Mouse (Mus musculus) myocyte (in vitro differentiated cells): ENCODE results near the gene Comtd1. TPM values are rescaled to one million over a fixed set of nuclear protein-coding genes. Genes with fewer than 3 reads are reported as not detected.

ENCODE experiments used
- H3K27me3 ChIP-seq: one replicate; pipeline ENCODE4 v1.6.1; 2011; ENCODE audit not compliant: control insufficient read depth, insufficient read depth, insufficient read length
- H3K36me3 ChIP-seq: one replicate; pipeline ENCODE4 v1.6.1; 2011; ENCODE audit not compliant: control insufficient read depth, insufficient read depth
- H3K4me2 ChIP-seq: one replicate; pipeline ENCODE4 v1.6.1; 2011; ENCODE audit warnings: low read depth, control low read depth
- H3K4me3 ChIP-seq: one replicate; pipeline ENCODE4 v1.5.1; 2011; ENCODE audit warnings: mild to moderate bottlenecking, control low read depth, moderate library complexity
- H3K79me2 ChIP-seq: one replicate; pipeline ENCODE4 v1.6.1; 2011; ENCODE audit not compliant: control insufficient read depth, insufficient read depth
- H3ac ChIP-seq: one replicate; pipeline ENCODE4 v1.6.1; 2011; ENCODE audit not compliant: control insufficient read depth, insufficient read length
- CEBPB ChIP-seq: IDR thresholded peaks from 2 replicates; pipeline ENCODE4 v1.6.1; 2011; ENCODE audit warnings: mild to moderate bottlenecking, moderate library complexity; ENCODE audit not compliant: poor library complexity, insufficient read depth, severe bottlenecking
- E2F4 ChIP-seq: IDR thresholded peaks from one replicate; pipeline ENCODE4 v1.6.1; 2011; ENCODE audit warnings: mild to moderate bottlenecking, control low read depth, moderate library complexity; ENCODE audit not compliant: insufficient read depth
- MAX ChIP-seq: IDR thresholded peaks from one replicate; pipeline ENCODE4 v1.6.1; 2011; ENCODE audit warnings: low read depth, mild to moderate bottlenecking, control low read depth
- MYOD1 ChIP-seq, 3 experiments: IDR thresholded peaks; one replicate each; pipeline ENCODE4 v1.6.1; 2011; ENCODE audit warnings: control low read depth in 2 of 3, low read depth in 2 of 3, mild to moderate bottlenecking in 2 of 3, moderate library complexity in 1 of 3; ENCODE audit not compliant: insufficient read length in 2 of 3, control insufficient read depth in 1 of 3
- MYOG ChIP-seq, 3 experiments: IDR thresholded peaks; one replicate each; pipeline ENCODE4 v1.6.1; 2011; ENCODE audit warnings: control low read depth in 2 of 3, low read depth in 2 of 3, mild to moderate bottlenecking in 2 of 3; ENCODE audit not compliant: insufficient read length in 2 of 3, control insufficient read depth in 1 of 3, insufficient read depth in 1 of 3
- POLR2A ChIP-seq: IDR thresholded peaks from one replicate; pipeline ENCODE4 v1.6.1; 2011; ENCODE audit warnings: low read depth, mild to moderate bottlenecking, control low read depth, moderate library complexity; ENCODE audit not compliant: insufficient read length
- POLR2AphosphoS2 ChIP-seq: IDR thresholded peaks from one replicate; pipeline ENCODE4 v1.6.1; 2011; ENCODE audit warnings: low read depth, control low read depth; ENCODE audit not compliant: insufficient read length
- REST ChIP-seq: IDR thresholded peaks from one replicate; pipeline ENCODE4 v1.6.1; 2011; ENCODE audit warnings: mild to moderate bottlenecking, control low read depth, moderate library complexity; ENCODE audit not compliant: insufficient read depth, insufficient read length
- SRF ChIP-seq: IDR thresholded peaks from one replicate; pipeline ENCODE4 v1.6.1; 2011; ENCODE audit warnings: low read depth; ENCODE audit not compliant: control insufficient read depth, insufficient read length
- TCF12 ChIP-seq: IDR thresholded peaks from one replicate; pipeline ENCODE4 v1.6.1; 2011; ENCODE audit warnings: mild to moderate bottlenecking, control low read depth; ENCODE audit not compliant: poor library complexity, insufficient read depth, severe bottlenecking
- TCF3 ChIP-seq: IDR thresholded peaks from one replicate; pipeline ENCODE4 v1.6.1; 2011; ENCODE audit warnings: low read depth, control low read depth; ENCODE audit not compliant: insufficient read length
- USF1 ChIP-seq: IDR thresholded peaks from one replicate; pipeline ENCODE4 v1.6.1; 2011; ENCODE audit warnings: low read depth, mild to moderate bottlenecking, control low read depth, moderate library complexity
- polyA plus RNA-seq: library from polyadenylated mRNA; unstranded; fragments of >200 nt; fragmentation: generic; extraction: Trizol; gene quantifications from one replicate; pipeline ENCODE4 v1.2.1, GENCODE M21; 2012; ENCODE audit warnings: missing spikeins

Gene Comtd1
- polyA plus RNA-seq, 1 experiment: 47.1 TPM

DNA sequence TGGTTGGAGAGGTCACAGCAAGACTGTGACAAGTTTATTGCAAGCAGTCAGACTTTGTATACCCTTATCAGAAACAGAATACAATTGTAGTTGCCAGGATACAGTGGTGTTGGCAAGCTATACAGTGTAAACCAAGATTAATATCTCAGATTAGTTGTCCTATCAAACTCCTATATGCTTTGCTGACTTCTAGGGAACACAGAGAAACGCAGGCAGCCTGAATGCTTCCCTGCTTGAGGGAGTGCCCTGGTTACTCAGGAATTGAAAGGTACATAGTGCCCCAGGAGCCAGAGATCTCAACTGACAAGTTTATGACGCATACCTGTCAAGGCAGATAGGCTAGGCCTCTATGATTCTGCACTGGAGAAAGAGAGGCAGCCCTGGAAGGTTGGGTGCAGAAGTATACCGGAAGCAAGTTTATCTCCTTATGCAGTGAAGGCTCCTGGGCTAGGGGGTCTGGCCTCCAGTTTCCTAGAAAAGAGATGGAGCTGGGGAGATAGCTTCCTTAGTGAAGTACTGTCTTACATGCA lies 42.1 kb downstream of the Comtd1 start:
- Histone ChIP-seq H3K4me3 (no peak overlapping the region), H3ac (no peak overlapping the region), H3K27me3 (no peaks in the 10 kb centered on the region), H3K36me3 (no peaks in the 10 kb centered on the region), H3K79me2 (no peaks in the 10 kb centered on the region), H3K4me2 (no peak overlapping the region)
- TF ChIP-seq CEBPB (no peak), SRF (no peak), E2F4 (no peak), POLR2A (no peak), REST (no peak), POLR2AphosphoS2 (no peak), MYOG (IDR thresholded peaks at IDR 0.05; ENCODE audit: control insufficient read depth in 1 of 3, insufficient read depth in 1 of 3, insufficient read length in 2 of 3, low read depth in 2 of 3) (no peak), USF1 (no peak), MYOD1 (IDR thresholded peaks at IDR 0.05; ENCODE audit: control insufficient read depth in 1 of 3, insufficient read length in 2 of 3, low read depth in 2 of 3) (no peak), TCF3 (no peak), TCF12 (no peak)

DNA sequence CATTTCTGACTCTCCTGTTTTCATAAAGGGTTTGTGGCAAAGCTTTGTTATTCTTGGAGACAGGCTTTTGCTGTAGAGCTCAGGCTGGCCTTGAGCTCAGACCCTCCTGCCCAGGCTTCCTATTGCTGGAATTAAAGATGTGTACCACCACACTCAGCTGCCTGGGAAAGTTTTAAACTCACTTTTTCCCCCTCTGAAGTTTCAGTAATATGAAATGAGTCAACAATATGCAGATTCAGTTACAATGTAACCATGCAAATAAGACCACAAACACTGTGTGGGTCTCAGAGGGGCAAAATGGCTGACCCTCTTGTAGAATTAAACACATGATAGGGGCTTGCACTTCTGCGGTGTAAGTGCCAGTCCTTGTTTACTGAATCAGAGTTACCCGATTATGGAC lies 42.6 kb downstream of the Comtd1 start:
- TF ChIP-seq TCF3: no peak
- TF ChIP-seq MYOG (IDR thresholded peaks at IDR 0.05; ENCODE audit: control insufficient read depth in 1 of 3, insufficient read depth in 1 of 3, insufficient read length in 2 of 3, low read depth in 2 of 3): no peak
- no peak for TF ChIP-seq SRF
- TF ChIP-seq CEBPB: no peak
- TF ChIP-seq POLR2A: no peak
- TF ChIP-seq MAX: no peak
- no peak for TF ChIP-seq MYOD1 (IDR thresholded peaks at IDR 0.05; ENCODE audit: control insufficient read depth in 1 of 3, insufficient read length in 2 of 3, low read depth in 2 of 3)
- no peak for TF ChIP-seq E2F4
- no peak for TF ChIP-seq REST
- TF ChIP-seq TCF12: no peak
- TF ChIP-seq POLR2AphosphoS2: no peak
- no peak for TF ChIP-seq USF1
- no peak overlapping the region for H3K4me2 ChIP-seq
- no peaks in the 10 kb centered on the region for H3K27me3 ChIP-seq
- no peaks in the 10 kb centered on the region for H3K79me2 ChIP-seq
- H3ac ChIP-seq: no peak overlapping the region
- H3K36me3 ChIP-seq: peaks cover 3% of the 10 kb centered on the region
- no peak overlapping the region for H3K4me3 ChIP-seq

DNA sequence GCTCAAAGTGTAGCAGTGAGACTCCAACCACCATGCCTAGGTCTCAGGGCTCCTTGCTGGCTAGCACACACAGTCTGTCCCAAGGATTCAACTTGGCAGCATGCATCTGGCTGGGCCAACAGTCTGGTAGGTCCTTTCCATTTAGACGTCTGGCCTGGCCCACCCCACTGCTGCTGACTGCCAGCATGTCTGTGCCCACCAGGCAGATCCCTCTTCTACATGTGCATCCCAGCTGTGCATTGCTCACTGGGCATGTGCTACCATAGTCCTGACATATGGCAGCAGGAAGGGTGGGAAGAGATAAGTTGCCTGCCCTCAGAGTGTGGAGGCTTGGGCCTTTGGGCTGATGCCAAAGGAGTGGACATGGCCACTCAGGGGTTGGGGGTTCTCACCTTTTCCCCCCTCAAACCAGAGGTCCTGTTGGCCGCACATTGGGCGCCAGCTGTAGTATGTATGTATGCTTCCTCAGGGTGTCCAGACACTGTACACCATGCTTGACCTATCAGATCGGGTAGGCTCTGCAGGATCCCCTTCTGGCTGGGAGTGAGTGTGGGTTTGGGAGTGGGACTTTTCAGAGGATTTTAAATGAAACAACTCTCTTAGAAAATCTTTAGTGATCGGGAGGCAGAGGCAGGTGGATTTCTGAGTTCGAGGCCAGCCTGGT lies 46.1 kb downstream of the Comtd1 start:
- Histone ChIP-seq H3K4me3 (no peak overlapping the region), H3K4me2 (no peak overlapping the region)
- TF ChIP-seq CEBPB (no peak), SRF (no peak), TCF3 (no peak), MYOG (IDR thresholded peaks at IDR 0.05; ENCODE audit: control insufficient read depth in 1 of 3, insufficient read depth in 1 of 3, insufficient read length in 2 of 3, low read depth in 2 of 3) (no peak), USF1 (no peak), POLR2A (no peak), REST (no peak), TCF12 (no peak), MYOD1 (IDR thresholded peaks at IDR 0.05; ENCODE audit: control insufficient read depth in 1 of 3, insufficient read length in 2 of 3, low read depth in 2 of 3) (no peak), MAX (no peak), E2F4 (no peak), POLR2AphosphoS2 (no peak)

DNA sequence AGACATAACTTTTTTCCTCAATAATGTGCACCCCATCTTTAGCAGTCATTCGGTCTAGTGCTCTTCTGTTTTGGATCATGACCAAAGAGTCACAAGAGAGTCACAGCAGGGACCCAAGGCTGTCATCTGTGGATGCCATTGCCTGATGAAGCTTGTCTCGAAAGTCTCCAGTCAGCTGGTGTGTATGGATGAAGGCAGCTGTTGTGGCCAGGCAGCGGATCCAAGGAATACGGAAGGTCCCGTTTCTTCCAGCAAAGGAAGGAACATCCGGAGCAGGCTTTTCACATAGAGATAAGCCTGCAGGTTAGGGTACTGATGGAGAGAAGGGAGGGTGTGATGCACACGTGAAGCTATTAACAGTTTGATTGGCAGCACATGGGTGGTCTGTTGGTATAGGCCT lies 47.2 kb downstream of the Comtd1 start:
- no peaks in the 10 kb centered on the region for H3K79me2 ChIP-seq
- no peaks in the 10 kb centered on the region for H3K27me3 ChIP-seq
- no peak overlapping the region for H3ac ChIP-seq
- no peak for TF ChIP-seq SRF
- TF ChIP-seq POLR2AphosphoS2: no peak
- no peak for TF ChIP-seq CEBPB
- TF ChIP-seq TCF3: no peak
- TF ChIP-seq MYOD1 (IDR thresholded peaks at IDR 0.05; ENCODE audit: control insufficient read depth in 1 of 3, insufficient read length in 2 of 3, low read depth in 2 of 3): peak; percentile 17 to 73 (median 22)
- TF ChIP-seq E2F4: no peak
- TF ChIP-seq MAX: no peak
- TF ChIP-seq MYOG (IDR thresholded peaks at IDR 0.05; ENCODE audit: control insufficient read depth in 1 of 3, insufficient read depth in 1 of 3, insufficient read length in 2 of 3, low read depth in 2 of 3): peak in 2 of 3 experiments; percentile 52 to 67
- peaks cover 14% of the 10 kb centered on the region for H3K36me3 ChIP-seq
- no peak overlapping the region for H3K4me3 ChIP-seq
- H3K4me2 ChIP-seq: no peak overlapping the region

More for the DNA sequence above, 46.1 kb downstream of the Comtd1 start:
- Histone ChIP-seq H3ac (no peak overlapping the region), H3K27me3 (no peaks in the 10 kb centered on the region), H3K79me2 (no peaks in the 10 kb centered on the region), H3K36me3 (peaks cover 10% of the 10 kb centered on the region)
